Mouse (Mus musculus) midbrain, embryonic 13.5 days (tissue): Measurements from ENCODE around the gene Cryba4. TPM values are rescaled to one million over a fixed set of nuclear protein-coding genes. Genes with fewer than 3 reads are reported as not detected.

ENCODE experiments used
- ATAC-seq: fragments of 200-750 bp; cut with Nextera tagmentation; 2 replicates; pipeline ENCODE4 v1.8.0; 2017; ENCODE audit warnings: mild to moderate bottlenecking, moderate TSS enrichment, moderate library complexity
- H3K27ac ChIP-seq: fragments of 300-500 bp; sonication (generic); 2 replicates; pipeline ENCODE4 v1.5.1; 2015; ENCODE audit warnings: inconsistent platforms, mild to moderate bottlenecking, moderate library complexity
- H3K27me3 ChIP-seq: fragments of 300-500 bp; sonication (generic); 2 replicates; pipeline ENCODE4 v1.6.1; 2015; ENCODE audit warnings: mild to moderate bottlenecking, inconsistent platforms
- H3K36me3 ChIP-seq: fragments of 300-500 bp; sonication (generic); 2 replicates; pipeline ENCODE4 v1.6.1; 2015; ENCODE audit warnings: mild to moderate bottlenecking, inconsistent platforms
- H3K4me1 ChIP-seq: fragments of 300-500 bp; sonication (generic); replicated peaks from 2 replicates; pipeline ENCODE4 v1.6.1; 2015; ENCODE audit warnings: inconsistent platforms
- H3K4me2 ChIP-seq: fragments of 300-500 bp; sonication (generic); replicated peaks from 2 replicates; pipeline ENCODE4 v1.6.1; 2015; ENCODE audit warnings: moderate library complexity, mild to moderate bottlenecking, inconsistent platforms
- H3K4me3 ChIP-seq: fragments of 300-500 bp; sonication (generic); replicated peaks from 2 replicates; pipeline ENCODE4 v1.5.1; 2015; ENCODE audit warnings: mild to moderate bottlenecking, inconsistent platforms
- H3K9ac ChIP-seq: fragments of 300-500 bp; sonication (generic); replicated peaks from 2 replicates; pipeline ENCODE4 v1.6.1; 2015; ENCODE audit warnings: mild to moderate bottlenecking, inconsistent platforms
- H3K9me3 ChIP-seq: fragments of 300-500 bp; sonication (generic); 2 replicates; pipeline ENCODE4 v1.6.1; 2016; ENCODE audit warnings: mild to moderate bottlenecking, inconsistent platforms
- WGBS: fragments of 180-500 bp; shearing (Covaris S2); methylation state at CpG from one replicate; pipeline ENCODE4 v1.1.7; 2015; 5-methylcytosine and 5-hydroxymethylcytosine counted together
- polyA plus RNA-seq: library from polyadenylated mRNA; unstranded; fragments of >200 nt; fragmentation: Nextera tagmentation; extraction: Ambion mirVana; gene quantifications from 2 replicates; pipeline ENCODE4 v1.2.1, GENCODE M21; 2015

Gene Cryba4
- polyA plus RNA-seq, 1 experiment from 2014 or later: 1.7 TPM

GRCm38 (mm10) chr5:112208321-112208720 lies 44.0 kb downstream of the Cryba4 start:
- no peak for ATAC-seq
- H3K27me3 ChIP-seq: 0 out of 2 replicates have a peak, but pooled peaks cover 6% of the 10 kb centered on the region
- no peak overlapping the region for H3K9ac ChIP-seq
- H3K27ac ChIP-seq: no peak overlapping the region
- H3K36me3 ChIP-seq: no peaks in the 10 kb centered on the region
- no peaks in the 10 kb centered on the region for H3K9me3 ChIP-seq
- 54% methylated on average over 4 of the region's 4 CpGs for WGBS
- no peak overlapping the region for H3K4me2 ChIP-seq
- no peak overlapping the region for H3K4me3 ChIP-seq
- H3K4me1 ChIP-seq: peaks cover 23% of the 10 kb centered on the region

GRCm38 (mm10) chr5:112206543-112207255 lies 45.6 kb downstream of the Cryba4 start:
- Histone ChIP-seq H3K9me3 (no peaks in the 10 kb centered on the region), H3K9ac (0 out of 2 replicates have a peak overlapping the region, but pooled peaks have one; percentile 4), H3K36me3 (no peaks in the 10 kb centered on the region), H3K27ac (no peak overlapping the region), H3K4me1 (peaks cover 15% of the 10 kb centered on the region), H3K4me2 (peak overlapping the region; percentile 5; the same call in 1 of the 2 replicates), H3K27me3 (0 out of 2 replicates have a peak, but pooled peaks cover 6% of the 10 kb centered on the region), H3K4me3 (no peak overlapping the region)
- no peak for ATAC-seq
- WGBS: 24% methylated on average over 16 of the region's 16 CpGs

GRCm38 (mm10) chr5:112199656-112200055 lies 52.7 kb downstream of the Cryba4 start:
- Histone ChIP-seq H3K4me3 (no peak overlapping the region), H3K4me1 (no peaks in the 10 kb centered on the region), H3K9me3 (no peaks in the 10 kb centered on the region), H3K27ac (no peak overlapping the region), H3K36me3 (no peaks in the 10 kb centered on the region), H3K4me2 (no peak overlapping the region), H3K9ac (no peak overlapping the region), H3K27me3 (0 out of 2 replicates have a peak, but pooled peaks cover 2% of the 10 kb centered on the region)
- WGBS: 88% methylated on average over 6 of the region's 6 CpGs
- ATAC-seq: no peak

Other genes with a start within 250 kb of the Cryba4 start
- 2.7 and 3.3 TPM in 2 replicates for gene Crybb1, start 3.3 kb upstream of the Cryba4 start, polyA plus RNA-seq
- 24.4 and 25.4 TPM in 2 replicates for gene Tpst2, start 24.2 kb upstream of the Cryba4 start, polyA plus RNA-seq
- gene Tfip11, start 73.8 kb upstream of the Cryba4 start, polyA plus RNA-seq: 35.9 and 36.3 TPM in 2 replicates
- 50.6 and 53.8 TPM in 2 replicates for gene Srrd, start 90.5 kb upstream of the Cryba4 start, polyA plus RNA-seq
- gene Hps4, start 90.6 kb upstream of the Cryba4 start, polyA plus RNA-seq: 42.6 and 43.5 TPM in 2 replicates
- 0.14 and 0.17 TPM in 2 replicates for gene Gm6583, start 103.5 kb upstream of the Cryba4 start, polyA plus RNA-seq
- gene Asphd2, start 142.3 kb upstream of the Cryba4 start, polyA plus RNA-seq: 37.8 and 47.6 TPM in 2 replicates
- 1.5 and 1.7 TPM in 2 replicates for gene Gm6588, start 196.9 kb upstream of the Cryba4 start, polyA plus RNA-seq